Mouse (Mus musculus) embryonic facial prominence, embryonic 10.5 days (tissue): Measurements from ENCODE around the gene Setd7. TPM values are rescaled to one million over a fixed set of nuclear protein-coding genes. Genes with fewer than 3 reads are reported as not detected.
A peak's percentile ranks its signal among the peaks of the same experiment; 100 is the strongest.

ENCODE experiments used
- DNase-seq: peaks from one replicate; pipeline ENCODE4 v3.0.0-alpha.2; 2017; ENCODE audit warnings: low spot score
- H3K27ac ChIP-seq: fragments of 300-500 bp; sonication (generic); replicated peaks from 2 replicates; pipeline ENCODE4 v1.5.1; 2016; ENCODE audit warnings: mild to moderate bottlenecking
- H3K27me3 ChIP-seq: fragments of 300-500 bp; sonication (generic); replicated peaks from 2 replicates; pipeline ENCODE4 v1.6.1; 2016; ENCODE audit warnings: low read depth, mild to moderate bottlenecking; ENCODE audit not compliant: poor library complexity, severe bottlenecking
- H3K36me3 ChIP-seq: fragments of 300-500 bp; sonication (generic); replicated peaks from 2 replicates; pipeline ENCODE4 v1.6.1; 2016; ENCODE audit warnings: mild to moderate bottlenecking, moderate library complexity
- H3K4me1 ChIP-seq: fragments of 300-500 bp; sonication (generic); 2 replicates; pipeline ENCODE4 v1.6.1; 2016
- H3K4me3 ChIP-seq: fragments of 300-500 bp; sonication (generic); 2 replicates; pipeline ENCODE4 v1.5.1; 2016; ENCODE audit warnings: mild to moderate bottlenecking, moderate library complexity
- H3K9me3 ChIP-seq: fragments of 300-500 bp; sonication (generic); 2 replicates; pipeline ENCODE4 v1.6.1; 2016; ENCODE audit warnings: mild to moderate bottlenecking
- WGBS: fragments of 180-500 bp; shearing (Covaris S2); methylation state at CpG from one replicate; pipeline ENCODE4 v1.1.7; 2016; 5-methylcytosine and 5-hydroxymethylcytosine counted together
- polyA plus RNA-seq: library from polyadenylated mRNA; unstranded; fragments of >200 nt; fragmentation: Nextera tagmentation; extraction: Ambion mirVana; gene quantifications from 2 replicates; pipeline ENCODE4 v1.2.1, GENCODE M21; 2016

The Setd7 gene
- polyA plus RNA-seq, 1 experiment from 2014 or later, result 4.2 TPM

DNA sequence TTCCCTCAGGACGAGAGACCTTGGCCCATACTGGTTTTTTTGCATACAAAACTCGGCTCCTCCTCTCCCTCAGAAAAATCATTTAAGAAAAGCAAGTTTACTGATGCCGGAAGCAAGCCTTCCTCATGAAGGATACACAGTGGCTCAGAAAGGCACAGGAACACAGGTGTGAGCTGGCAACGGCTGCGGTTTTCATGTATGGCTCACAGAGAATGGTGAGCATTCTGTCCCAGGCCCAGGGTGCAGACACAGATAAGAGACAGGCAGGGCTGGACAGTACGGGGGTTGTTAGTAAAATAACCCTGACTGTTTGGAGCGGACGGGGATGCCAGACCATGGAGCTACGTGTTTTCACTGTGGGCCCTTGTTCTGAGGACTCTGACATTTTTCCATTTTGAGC, 6.6 kb downstream of the Setd7 start:
- Histone ChIP-seq H3K4me3 (no peak overlapping the region), H3K27ac (peak overlapping the region; percentile 51; the same call in 1 of the 2 replicates), H3K9me3 (no peaks in the 10 kb centered on the region), H3K4me1 (peaks cover 54% of the 10 kb centered on the region), H3K27me3 (no peaks in the 10 kb centered on the region), H3K36me3 (peaks cover 26% of the 10 kb centered on the region)
- WGBS, result 79% methylated on average over 9 of the region's 9 CpGs
- no peak for DNase-seq

DNA sequence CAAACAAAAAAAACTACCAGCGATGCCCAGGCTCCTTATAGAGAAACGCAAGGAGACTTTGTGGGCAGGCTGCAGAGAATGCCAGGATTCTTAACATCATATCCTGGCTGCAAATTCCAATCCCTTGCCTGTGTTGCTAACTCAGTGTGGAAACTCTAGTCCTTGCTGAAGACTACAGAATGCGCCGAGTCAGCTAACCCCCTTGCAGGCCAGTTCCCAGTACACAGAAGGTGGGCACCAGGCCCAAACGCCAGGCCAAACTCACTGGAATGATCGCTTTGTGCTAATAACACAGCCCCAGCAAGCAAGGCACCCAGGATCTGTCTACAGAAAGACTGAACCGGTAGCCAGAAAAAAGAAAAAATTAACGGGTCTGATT, 7.2 kb downstream of the Setd7 start:
- Histone ChIP-seq H3K27ac (no peak overlapping the region), H3K36me3 (peaks cover 32% of the 10 kb centered on the region), H3K4me3 (no peak overlapping the region), H3K9me3 (no peaks in the 10 kb centered on the region), H3K27me3 (no peaks in the 10 kb centered on the region), H3K4me1 (peaks cover 51% of the 10 kb centered on the region)
- 75% methylated on average over 8 of the region's 8 CpGs for WGBS
- DNase-seq, result peak; percentile 11

DNA sequence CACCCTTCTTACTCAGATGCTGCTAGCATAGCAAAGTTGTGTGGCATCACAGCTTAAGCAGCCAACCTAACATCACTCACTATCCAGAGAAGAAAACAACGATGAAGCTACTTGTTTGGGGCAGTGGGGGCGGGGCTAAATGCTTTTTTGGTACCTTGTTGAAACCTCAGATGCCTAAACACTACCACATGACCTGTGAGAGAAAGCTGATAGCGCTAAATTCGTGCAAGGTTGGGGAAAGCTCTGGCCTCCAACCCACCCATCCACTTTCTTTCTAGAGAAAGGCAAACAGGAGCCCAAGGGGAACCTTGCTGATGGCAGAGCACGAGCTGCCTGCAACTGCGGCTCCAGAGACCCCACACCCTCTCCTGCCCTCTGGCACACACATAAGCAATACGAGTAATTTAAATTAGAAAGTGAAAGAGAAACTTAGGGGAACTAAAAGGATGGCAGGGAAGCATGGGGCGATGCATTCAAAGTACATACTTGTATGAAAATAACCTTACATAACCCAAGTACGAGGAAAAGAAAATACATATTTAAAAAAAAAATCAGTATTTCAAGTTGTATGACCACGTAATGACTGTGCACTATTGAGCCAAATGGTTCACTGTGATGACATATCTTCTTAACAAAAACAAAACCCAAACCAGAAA, 7.7 kb downstream of the Setd7 start:
- Histone ChIP-seq H3K9me3 (no peaks in the 10 kb centered on the region), H3K36me3 (peaks cover 37% of the 10 kb centered on the region), H3K27ac (no peak overlapping the region; the same call in 1 of the 2 replicates), H3K4me1 (peaks cover 46% of the 10 kb centered on the region), H3K27me3 (no peaks in the 10 kb centered on the region), H3K4me3 (no peak overlapping the region)
- DNase-seq, result peak; percentile 22
- WGBS, result 50% methylated on average over 10 of the region's 10 CpGs

DNA sequence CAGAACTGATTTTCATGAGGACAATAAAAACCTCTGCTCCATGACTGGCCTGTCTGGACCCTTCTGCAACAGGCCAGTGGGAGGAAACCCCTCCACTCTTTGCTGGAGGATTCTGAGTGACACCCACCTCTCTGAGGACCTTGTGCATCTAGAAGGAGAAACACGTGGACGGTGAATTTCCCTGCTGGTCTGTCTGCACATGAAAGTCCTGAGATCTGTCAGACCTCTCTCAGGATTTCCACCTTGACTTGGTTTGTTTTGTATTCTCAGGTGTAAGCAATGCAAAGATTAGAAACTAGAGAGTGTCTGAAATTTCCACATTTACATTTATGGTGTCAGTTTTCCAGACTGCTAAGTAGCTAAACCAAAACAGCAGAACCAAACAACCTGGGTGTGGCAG, 8.5 kb downstream of the Setd7 start:
- Histone ChIP-seq H3K36me3 (peaks cover 39% of the 10 kb centered on the region), H3K9me3 (no peaks in the 10 kb centered on the region), H3K27me3 (no peaks in the 10 kb centered on the region), H3K4me3 (no peak overlapping the region), H3K4me1 (peaks cover 44% of the 10 kb centered on the region), H3K27ac (no peak overlapping the region; the same call in 1 of the 2 replicates)
- 83% methylated on average over 2 of the region's 2 CpGs for WGBS
- DNase-seq, result no peak

DNA sequence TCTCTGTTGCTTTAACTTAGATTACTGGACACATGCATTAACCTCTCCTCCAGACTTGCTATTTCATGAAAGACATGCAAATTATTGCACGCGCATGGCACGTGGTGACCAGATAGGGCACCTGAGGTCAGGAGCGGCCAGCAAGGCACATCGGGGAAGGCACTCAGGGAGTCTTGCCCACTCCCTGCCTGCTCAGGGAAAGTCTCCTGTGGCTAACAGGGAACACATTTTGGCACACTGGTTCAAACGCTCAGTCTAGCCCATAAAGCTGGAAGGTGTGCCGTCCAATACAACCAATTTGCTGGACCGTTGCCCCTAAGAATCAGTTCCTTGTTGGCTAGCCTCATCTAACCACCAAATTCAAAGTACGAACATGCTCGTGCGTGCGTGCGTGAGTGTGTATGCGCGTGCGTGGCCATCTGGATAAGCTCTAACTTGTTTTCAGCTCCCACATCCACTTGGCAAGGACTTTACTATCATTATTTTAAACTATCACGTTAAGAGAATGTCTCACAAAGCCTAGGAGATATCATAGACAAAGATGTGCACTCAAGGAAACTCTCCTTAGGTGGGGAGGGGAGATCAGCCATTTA, 11.6 kb downstream of the Setd7 start:
- no peak for DNase-seq
- peaks cover 25% of the 10 kb centered on the region for H3K4me1 ChIP-seq
- no peaks in the 10 kb centered on the region for H3K27me3 ChIP-seq
- no peak overlapping the region for H3K27ac ChIP-seq
- no peak overlapping the region for H3K4me3 ChIP-seq
- H3K36me3 ChIP-seq, result peaks cover 48% of the 10 kb centered on the region
- no peaks in the 10 kb centered on the region for H3K9me3 ChIP-seq
- 90% methylated on average over 17 of the region's 17 CpGs for WGBS

DNA sequence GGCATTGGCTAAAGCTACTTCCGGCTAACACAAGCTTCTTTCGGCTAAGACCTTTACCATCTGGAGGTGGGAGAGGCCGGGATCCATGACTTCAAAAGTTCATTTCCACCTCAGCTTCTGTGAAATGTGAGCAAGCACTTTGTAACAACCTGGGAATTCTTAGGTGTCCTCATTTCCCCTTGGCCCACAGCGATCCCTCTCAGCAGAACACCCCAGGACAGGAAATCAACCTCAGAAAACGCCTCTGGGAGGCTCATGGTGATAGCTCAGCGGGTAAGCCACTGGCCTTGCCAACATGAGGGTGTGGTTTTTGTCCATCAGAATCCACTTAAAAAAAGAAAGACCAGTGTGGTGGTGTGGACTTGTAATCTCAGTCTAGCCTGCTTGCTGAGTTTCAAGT, 13.1 kb downstream of the Setd7 start:
- DNase-seq, result no peak
- H3K27me3 ChIP-seq, result no peaks in the 10 kb centered on the region
- H3K4me1 ChIP-seq, result peaks cover 10% of the 10 kb centered on the region
- H3K27ac ChIP-seq, result no peak overlapping the region
- no peak overlapping the region for H3K4me3 ChIP-seq
- H3K9me3 ChIP-seq, result no peaks in the 10 kb centered on the region
- peaks cover 61% of the 10 kb centered on the region for H3K36me3 ChIP-seq
- WGBS, result 86% methylated on average over 6 of the region's 6 CpGs

DNA sequence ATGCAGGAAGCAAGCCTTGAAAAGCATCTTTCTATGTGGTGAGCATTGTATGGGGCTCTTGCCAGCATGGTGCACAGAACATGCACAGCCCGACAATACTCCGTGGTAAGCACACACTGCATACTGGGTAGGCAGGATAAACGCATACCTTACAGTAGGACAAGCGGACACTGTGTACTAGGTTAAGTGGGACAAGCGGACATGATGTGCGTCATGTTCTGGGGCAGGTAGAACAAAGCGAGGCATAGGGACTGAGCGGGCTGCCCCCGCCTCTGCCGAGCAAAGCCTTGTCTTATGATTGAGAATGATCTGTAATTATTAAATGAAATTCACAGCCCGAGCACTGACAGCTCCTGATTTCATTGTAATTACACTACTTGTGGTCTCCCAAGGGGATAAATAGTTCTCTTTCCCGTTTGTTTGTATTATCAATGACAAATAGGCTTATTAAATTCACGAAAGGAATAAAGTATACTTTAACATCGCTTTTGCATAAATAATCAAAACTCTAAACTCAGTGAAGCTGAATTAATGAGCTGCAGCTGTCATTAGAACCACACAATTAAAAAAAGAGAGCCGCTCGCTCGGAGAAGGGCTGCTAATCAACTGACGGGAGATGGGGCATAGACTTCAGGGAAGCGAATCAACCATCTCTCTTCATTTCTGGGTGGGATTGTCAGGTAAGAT, 16.1 kb downstream of the Setd7 start:
- Histone ChIP-seq H3K27ac (no peak overlapping the region), H3K9me3 (no peaks in the 10 kb centered on the region), H3K4me3 (no peak overlapping the region), H3K4me1 (peaks cover 5% of the 10 kb centered on the region), H3K36me3 (peaks cover 81% of the 10 kb centered on the region), H3K27me3 (no peaks in the 10 kb centered on the region)
- DNase-seq, result no peak
- 91% methylated on average over 19 of the region's 19 CpGs for WGBS

DNA sequence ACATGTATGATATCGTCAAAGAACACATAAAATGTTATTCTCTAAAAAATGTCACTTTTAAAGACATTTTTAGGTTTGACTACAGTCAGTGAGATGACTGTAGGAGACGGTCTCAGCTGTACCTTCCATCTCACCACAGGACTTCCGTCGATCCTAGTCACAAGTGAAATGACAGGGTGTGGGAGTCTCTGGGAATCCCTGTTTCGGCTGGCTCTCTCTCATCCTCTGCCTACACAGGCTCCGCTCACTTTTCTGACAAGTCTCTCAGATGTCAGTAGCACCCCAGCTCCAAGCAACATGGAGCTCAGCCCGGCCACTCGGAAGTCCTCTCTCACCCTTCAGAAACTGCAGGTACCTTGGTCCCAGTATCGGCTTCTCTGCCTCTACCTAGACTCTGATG, 20.0 kb downstream of the Setd7 start:
- no peak overlapping the region for H3K27ac ChIP-seq
- no peak for DNase-seq
- no peak overlapping the region for H3K4me3 ChIP-seq
- WGBS, result 94% methylated on average over 9 of the region's 9 CpGs
- no peaks in the 10 kb centered on the region for H3K9me3 ChIP-seq
- H3K27me3 ChIP-seq, result no peaks in the 10 kb centered on the region
- peaks cover 85% of the 10 kb centered on the region for H3K36me3 ChIP-seq
- no peaks in the 10 kb centered on the region for H3K4me1 ChIP-seq

DNA sequence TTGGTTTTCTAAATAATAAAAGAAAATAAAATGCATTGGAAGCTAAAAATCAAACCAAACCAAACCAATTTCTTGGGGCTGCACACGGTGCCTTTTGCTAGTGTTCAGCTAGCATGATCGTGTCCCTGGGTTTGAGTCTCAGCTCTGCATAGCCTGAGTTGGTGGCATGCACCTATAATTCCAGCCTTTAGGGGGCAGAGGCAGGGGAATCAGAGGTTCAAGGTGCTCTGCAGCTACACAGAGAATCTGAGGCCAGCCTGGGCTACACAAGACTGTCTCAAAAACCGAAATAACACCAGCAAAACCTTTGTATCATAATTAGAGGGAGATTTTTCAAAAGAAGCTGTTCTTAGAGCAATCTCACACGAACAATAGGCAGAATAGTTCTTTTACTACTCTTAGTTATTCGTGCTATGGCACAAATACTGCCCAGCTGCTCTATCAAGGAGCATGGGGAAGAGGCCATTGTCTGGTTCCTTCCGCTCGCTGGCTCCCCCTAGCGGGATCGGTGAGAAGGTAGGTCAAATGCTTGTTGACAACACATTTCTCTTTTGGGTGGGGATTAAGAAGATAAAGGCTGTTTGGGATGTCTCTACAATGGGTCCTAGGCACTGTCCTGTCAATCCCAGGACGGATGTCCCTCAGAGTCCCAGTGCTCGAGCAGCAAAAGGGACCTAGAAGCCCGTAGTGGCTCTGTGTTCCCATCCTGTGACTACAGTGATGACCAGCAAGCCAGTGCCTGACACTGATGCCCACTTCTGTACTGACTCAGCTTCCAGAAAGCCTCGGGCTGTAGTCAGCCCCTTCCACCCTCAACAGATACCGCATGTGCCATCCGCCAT, 20.9 kb downstream of the Setd7 start:
- DNase-seq, result peak; percentile 82
- Histone ChIP-seq H3K4me3 (no peak overlapping the region), H3K9me3 (no peaks in the 10 kb centered on the region), H3K27me3 (no peaks in the 10 kb centered on the region), H3K4me1 (no peaks in the 10 kb centered on the region), H3K27ac (peak overlapping the region; percentile 51; the same call in 1 of the 2 replicates), H3K36me3 (peaks cover 89% of the 10 kb centered on the region)
- 59% methylated on average over 15 of the region's 15 CpGs for WGBS

DNA sequence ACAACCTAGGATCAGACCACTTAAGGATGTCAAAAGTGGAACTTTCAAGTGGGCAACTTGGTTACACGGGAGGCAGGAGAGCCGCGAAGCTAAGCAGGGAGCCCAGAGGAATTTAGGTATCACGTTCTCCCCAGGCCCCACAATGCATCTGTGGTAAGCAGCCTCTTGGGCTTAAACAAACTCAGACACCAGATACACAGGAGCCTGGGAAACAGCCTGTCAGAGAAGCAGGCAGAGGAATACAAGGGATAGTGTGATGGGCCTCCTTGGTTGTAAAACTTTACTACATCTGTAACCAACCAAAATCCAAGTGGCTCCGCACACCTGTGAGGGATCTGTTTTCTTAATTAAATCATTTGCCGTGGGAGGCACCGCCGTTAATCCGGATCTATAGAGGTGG, 26.7 kb downstream of the Setd7 start:
- Histone ChIP-seq H3K4me1 (no peaks in the 10 kb centered on the region), H3K27ac (no peak overlapping the region), H3K27me3 (no peaks in the 10 kb centered on the region), H3K36me3 (peaks cover 98% of the 10 kb centered on the region), H3K4me3 (no peak overlapping the region), H3K9me3 (no peaks in the 10 kb centered on the region)
- no peak for DNase-seq
- WGBS, result 85% methylated on average over 9 of the region's 9 CpGs

DNA sequence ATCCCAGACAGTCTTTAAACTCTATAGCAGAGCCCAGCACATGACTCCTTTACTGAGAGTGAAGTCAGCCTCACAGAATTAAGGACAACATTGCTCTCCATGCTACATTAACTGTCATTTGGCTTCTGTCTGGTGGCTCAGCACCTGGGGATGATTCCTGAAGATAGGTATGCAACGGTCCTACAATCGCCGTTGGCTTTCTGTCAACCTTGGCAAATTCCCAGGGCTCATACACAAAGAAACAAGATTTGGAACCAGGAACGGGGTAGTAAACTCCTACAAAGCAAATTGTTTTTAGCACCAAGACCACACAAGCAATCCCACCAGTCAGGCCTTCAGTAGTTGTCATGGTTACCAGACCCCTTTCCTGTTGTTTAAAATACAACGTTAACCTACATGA, 27.1 kb downstream of the Setd7 start:
- 91% methylated on average over 5 of the region's 5 CpGs for WGBS
- DNase-seq, result no peak

DNA sequence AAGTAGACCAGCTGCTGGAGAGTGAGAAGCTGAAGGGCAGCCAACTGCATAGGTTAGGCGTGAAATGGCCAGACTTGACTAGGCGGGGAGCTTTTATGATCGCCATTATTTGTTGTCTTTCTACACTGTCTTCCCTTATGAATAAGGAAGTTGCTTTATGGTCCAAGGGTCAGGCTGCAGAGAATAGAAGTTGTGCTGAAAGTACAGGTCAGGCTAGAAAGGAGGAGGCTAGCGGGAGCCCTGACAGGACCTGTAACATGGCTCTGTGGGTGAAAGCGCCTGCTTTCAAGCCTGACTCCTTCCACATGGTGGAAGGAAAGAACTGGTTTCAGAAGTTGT, 28.4 kb downstream of the Setd7 start:
- H3K27ac ChIP-seq, result no peak overlapping the region

More for the DNA sequence above, 27.1 kb downstream of the Setd7 start:
- no peaks in the 10 kb centered on the region for H3K9me3 ChIP-seq
- no peaks in the 10 kb centered on the region for H3K4me1 ChIP-seq
- H3K36me3 ChIP-seq, result peaks cover 98% of the 10 kb centered on the region
- no peaks in the 10 kb centered on the region for H3K27me3 ChIP-seq
- no peak overlapping the region for H3K27ac ChIP-seq
- no peak overlapping the region for H3K4me3 ChIP-seq

More for the DNA sequence above, 28.4 kb downstream of the Setd7 start:
- WGBS, result 91% methylated on average over 5 of the region's 5 CpGs
- Histone ChIP-seq H3K4me3 (no peak overlapping the region), H3K27me3 (no peaks in the 10 kb centered on the region), H3K36me3 (peaks cover 98% of the 10 kb centered on the region), H3K4me1 (no peaks in the 10 kb centered on the region), H3K9me3 (no peaks in the 10 kb centered on the region)
- DNase-seq, result no peak
